Mouse (Mus musculus): ENCODE results near the gene Smg7.
"Not testable (repeated sequence)": the region's sequence is repeated elsewhere in the genome, so short reads cannot be mapped to it uniquely, and the experiment has no call there.

Smg7 gene

DNA sequence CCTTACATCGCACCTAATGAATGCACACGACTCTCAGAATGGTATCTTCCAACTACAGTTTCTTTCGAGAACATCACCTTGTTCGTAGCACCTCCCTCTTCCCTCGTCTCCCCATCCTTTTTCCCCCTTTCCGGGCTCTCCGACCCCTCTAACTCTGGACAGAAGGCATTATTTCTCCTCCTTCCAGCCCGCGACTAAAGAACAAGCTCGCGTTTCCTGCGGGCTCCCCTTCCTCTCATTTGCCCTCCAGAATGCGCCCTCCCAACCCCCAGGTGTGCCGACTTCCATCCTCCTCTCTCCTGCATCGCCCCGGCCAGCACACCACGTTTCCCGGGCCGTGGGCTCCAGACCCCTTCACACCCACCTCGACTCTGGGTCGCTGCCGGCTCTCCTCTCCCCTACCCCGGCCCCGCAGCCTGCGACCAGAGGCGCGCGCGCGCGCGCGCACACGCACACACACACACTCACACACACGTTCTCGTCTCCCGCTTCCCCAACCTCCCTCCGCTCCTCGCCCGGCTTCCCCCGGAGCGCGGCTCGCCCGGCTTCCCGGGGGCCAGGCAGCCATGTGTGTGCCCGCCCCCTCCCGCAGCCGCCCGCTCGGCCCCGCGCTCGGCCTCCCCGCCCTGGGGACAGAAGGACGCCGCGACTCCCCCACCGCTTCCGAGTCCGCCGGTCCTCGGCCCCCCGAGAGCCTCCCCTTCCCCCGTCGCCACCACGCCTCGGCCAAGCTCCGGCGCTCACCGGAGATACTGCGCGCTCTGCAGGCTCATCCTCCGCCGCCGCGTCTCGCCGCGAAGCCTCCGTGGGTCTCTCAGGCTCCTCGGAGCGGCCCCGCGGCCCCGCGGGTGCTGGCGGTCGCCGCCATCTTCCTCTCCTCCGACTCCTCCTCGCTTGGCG, at the start of gene Smg7:
TSS of gene Smg7 (minus strand) at position 882 of the 900 bp plus-strand sequence.
- peak; percentile 73 to 81 for DNase-seq

DNA sequence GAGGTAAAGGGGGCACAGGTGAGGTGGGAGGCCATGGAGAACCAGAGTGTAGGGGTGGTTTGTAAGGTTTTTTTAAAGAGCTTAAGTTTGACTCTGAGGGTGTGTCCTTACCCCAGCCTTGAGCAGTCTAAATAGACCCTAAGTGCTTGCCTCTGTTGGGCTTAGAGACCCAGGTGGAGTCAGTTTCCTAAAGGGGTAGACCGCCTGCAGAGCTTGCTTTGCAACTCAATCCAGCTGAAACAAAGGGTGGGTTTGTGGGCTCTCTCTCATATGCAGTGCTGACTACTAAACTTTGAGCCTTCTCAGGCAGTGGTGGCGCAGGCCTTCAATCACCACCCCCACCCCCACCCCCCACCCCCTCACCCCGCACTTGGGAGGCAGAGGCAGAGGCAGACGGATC, 40.5 kb upstream of the Smg7 start:
- DNase-seq, result no peak

DNA sequence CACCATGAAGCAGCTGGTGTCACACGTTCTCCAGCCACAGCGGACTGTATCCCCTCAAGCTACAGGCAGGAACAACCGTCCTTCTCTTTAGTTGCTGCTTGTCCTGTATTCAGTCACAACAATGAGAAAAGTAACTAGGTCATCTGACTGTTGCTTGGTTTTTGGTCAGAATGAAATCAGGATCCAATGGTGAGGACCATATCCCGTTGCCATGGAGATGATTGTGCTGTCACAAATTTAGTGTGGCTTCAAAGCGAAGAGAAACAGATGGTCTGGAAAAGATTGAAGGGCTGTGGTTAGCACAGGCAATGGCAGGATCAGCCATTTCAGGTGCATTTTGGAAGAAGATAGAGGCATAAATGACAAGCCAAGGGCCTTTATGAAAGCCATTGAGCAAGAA, 33.9 kb upstream of the Smg7 start:
- no peak for DNase-seq

DNA sequence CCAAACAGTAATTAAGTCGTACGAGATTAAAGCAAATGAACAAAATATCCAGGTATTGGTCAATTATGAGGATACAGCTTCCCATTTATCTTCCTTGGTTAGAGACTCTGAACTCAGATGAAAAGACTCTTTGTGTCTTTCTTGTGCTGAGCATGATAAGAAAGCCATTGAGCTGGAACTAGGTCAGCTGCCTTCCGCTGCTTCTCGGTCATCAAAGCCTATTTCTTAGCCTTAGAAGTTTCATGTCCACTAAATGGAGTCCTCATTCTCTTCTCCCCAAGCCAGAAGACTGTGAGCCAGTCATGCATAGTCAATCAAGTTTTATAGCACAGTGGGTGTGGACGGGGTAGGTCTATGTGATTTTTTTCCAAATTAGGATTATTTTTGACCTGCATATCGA, 33.0 kb upstream of the Smg7 start:
- DNase-seq, result no peak

DNA sequence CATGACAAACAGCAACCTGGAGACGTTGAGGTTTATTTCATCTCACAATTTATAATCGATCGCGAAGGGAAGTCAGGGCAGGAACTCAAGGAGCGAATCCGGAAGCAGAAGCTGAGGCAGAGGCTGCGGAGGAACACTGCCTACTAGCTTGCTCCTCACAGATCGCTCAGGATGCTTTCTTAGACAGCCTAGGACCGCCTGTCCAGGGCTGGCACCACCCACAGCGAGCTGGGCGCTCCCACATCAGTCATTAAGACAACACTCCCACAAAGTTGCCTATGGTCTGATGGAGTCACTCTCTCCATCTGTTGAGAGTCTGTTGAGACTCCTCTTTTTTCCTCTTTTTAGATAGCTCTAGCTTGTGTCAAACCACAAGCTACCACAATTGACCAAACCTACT, 31.5 kb upstream of the Smg7 start:
- DNase-seq, result no peak

DNA sequence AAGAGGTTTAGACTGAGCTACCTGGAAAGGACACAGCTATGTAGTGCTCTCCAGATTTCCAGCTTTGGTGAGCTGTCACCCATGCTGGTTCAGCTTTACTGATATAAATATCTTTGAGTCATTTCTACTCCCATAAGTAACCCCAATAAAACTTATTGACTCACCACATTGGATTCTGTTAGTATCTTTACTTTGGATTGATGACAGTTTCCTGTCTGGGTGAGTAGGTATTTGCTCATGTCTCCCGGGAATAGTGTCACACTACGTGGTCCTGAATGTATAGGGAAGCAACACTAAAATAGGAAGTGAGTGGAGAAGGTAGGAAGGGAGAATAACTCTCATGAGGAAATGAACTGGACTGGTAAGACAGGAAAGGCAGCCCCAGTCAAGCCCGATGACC, 19.3 kb upstream of the Smg7 start:
- no peak for DNase-seq

DNA sequence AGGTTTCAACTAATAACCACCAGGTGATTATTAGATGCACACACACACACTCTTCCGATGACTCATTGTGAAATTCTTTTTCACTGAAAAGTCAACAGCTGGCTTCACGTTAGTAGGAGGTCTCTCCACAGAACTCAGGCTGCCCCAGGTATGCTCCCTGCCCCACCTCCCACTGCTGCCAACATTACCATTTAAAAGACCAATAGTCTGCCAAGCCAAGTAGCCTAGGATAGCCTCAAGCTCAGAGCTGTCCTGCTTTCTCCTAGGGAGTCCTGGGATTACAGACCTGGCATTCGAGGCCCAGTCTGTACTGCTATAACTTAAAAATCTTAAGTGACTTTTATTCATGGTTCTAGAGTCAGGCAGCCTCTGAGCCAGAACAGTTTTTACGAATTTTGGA, 15.2 kb upstream of the Smg7 start:
- no peak for DNase-seq

DNA sequence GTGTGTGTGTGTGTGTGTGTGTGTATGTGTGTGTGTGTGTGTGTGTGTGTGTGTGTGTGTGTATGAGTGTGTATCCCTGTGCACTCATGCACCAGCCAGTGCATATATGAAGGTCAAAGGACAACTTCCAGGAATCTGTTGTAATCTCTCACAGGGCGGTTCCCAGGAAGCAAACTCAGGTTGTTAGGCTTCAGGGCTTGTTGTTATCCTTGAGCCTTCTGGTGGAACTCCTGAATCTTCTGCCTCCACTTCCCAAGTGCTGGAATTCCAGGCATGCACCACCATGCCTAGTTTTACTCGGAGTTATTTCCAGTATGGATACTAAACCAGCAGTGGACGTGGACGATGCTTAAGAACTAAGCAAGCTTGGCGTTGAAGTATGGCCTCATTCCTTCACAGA, 14.5 kb upstream of the Smg7 start:
- no peak for DNase-seq

DNA sequence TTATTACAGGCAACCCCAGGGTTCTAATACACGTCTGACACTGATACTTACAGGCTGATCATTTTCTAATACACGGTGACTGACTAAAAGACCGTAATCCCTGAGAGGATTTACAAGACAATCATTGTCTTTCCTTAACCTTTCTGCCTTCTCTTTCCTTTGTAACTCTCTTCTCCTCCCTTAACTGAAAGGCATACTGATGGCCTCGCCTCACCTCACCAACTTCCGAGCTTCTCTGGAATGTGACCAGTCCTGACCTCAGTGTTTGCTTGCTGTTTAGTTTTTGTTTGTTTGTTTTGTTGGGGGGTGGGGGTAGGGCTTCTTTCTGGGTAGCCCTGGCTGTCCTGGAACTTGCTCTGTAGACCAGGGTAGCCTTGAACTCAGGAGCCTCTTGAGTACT, 13.3 kb upstream of the Smg7 start:
- DNase-seq, result no peak

DNA sequence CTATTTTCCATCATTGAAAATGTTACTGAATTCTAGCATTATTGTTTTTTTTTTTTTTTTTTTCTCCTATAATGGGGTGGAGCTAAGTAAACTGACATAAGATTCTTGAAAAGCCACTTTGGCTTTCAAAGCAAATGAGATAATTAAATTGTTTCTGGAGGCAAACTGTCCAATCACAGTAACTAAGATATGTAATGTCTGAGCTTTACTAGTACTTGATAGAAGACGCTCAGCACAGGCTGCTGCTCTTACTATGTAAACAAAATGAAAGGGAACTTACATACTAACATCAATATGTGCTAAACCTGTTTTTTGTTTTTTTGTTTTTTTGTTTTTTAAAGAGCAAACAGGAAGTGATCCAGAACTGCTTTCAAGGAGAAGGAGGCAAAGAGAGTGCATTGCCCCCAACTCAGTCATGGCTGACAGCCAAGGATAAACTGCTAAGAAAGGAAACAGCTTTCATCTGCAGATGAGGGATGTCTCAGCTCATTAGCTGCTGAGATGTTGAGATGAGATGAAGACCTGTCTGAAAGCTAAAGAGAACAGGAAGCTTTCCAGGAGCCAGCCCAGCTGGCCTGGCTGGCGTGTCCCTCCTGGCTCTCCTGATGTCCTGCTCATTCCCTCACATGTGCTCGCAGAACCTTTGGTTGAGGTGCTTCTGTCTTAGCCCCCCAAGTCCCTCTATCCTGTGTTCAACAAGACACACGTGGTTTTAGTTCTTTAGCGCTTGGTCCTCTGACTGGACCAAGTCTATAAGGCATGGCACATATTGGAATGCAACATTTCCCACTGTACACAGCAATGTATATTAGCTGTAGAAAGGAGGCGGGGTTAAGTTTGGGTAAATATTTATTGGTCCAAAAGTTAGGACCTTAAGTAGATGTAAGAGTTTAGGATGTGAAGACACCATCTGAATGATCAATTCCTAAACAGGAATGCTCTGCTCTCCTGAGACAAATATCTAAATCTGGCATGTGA, 11.3 kb upstream of the Smg7 start:
- no peak for DNase-seq

DNA sequence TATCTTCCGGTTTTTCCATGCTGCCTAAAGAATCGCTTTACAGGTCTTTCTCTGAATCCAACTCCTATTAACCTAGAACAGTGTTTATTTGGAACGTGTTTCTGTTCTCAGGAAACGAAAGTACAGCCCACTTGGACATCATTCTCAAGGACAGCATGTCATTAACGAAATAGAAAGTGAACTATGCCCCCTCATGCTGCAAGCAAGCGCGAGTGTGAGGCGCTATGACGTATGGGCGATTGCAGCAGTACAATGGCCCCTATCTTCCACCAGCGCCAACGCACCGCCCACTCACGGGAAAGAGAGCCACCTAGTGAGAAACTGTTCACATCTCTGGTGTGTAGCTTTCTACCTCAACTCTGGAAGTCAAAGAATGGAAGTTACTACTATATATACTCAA, 2.0 kb upstream of the Smg7 start:
- DNase-seq, result peak; percentile 79 to 83

DNA sequence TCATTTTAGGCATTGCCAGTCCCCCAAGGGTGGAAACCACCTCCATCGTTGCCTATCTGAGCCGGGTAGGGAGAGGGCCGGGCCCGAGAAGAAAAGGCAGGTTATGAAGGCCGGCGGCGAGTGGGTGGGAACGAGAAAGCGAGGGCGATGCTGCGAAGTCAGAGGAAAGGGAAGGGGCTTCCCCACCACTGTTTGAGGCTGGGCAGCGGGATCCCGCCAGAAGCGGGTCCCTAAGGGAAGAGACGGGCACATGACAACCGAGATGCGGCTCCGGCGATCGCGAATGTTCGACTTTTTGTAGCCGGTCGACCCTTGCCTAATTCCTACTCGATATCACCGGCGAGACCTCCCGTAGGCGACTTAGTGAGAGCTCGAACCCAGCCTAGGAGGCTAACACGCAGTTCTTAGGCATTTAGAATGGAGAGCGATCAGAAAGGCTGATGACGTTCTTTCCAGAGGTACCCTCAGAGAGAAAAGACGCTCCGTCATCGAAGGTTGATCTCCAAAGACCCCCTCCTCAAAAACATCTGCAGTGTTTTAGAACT, 1.2 kb upstream of the Smg7 start:
- no peak for DNase-seq

DNA sequence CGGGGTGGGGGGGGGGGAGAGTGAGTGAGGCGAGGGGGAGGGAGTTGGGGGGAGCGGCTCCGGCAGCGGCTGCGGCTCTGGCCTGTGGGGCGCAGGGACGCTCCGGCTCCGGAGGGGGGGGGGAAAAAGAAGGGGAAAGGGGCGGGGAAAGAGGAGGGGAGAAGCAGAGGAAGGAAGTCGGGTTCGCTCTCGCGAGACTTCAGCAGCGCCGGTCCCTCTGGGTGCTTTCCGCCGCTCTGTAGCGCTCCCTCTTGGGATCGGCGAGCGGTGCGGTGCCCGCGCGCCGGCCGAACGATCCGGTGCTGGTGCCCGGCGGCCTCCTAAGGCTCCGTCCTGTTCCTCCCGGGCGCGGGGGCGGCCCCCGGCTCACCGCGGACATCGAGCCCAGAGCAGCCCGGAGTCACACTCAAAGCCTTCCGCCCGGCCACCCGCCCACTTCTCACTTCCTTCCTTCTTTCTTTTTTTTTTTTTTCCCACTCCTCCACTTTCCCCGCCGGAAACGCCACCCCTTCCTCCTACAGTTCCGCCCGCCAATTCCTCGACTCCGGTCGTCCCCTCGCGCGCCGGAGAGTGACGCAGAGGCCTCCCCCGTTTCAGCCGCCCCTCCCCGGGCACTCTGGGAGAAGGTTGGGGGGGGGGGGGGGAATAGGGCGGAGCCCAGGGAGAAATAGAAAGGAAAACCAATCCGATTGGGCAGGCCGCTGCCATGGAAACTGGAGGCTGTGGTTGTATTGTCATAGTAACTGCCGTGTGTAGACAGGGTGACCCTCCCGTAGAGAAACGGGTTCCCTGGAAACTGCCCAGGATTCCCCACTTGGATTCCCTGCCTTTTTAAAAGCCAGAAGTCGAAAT, 445 bp upstream of the Smg7 start:
- peak; percentile 97 to 98 for DNase-seq

DNA sequence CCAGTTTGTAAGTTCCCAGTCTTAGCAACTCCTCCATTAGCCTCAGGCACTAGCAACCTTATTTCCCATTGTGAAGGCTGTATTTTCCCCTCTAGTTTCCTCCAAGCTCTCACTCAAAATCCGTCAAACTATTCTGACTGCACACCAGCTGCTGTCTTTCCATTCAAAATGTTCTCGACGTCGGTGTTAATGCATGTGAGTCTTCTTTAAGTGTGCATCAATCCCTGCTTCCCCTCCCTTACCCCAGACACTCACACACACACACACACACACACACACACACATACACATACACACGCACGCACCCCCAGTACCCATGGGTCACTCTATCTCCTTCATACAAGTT, 1.1 kb downstream of the Smg7 start:
- peak in 1 of 2 experiments; percentile 19 for DNase-seq

DNA sequence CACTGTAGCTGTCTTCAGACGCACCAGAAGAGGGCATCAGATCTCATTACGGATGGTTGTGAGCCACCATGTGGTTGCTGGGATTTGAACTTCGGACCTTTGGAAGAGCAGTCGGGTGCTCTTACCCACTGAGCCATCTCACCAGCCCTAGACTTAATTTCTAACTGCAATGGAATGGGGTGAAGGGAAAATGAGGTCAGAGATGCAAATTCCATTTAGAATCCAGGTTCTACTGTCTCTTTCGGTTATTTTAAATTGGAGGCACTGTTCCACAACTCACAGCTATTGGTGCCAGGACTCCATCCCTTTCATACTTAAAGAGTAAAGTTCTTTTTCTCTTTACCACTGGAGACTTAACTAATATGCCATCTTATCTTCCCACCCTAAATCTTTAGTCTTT, 14.4 kb downstream of the Smg7 start:
- DNase-seq, result not testable (repeated sequence)

DNA sequence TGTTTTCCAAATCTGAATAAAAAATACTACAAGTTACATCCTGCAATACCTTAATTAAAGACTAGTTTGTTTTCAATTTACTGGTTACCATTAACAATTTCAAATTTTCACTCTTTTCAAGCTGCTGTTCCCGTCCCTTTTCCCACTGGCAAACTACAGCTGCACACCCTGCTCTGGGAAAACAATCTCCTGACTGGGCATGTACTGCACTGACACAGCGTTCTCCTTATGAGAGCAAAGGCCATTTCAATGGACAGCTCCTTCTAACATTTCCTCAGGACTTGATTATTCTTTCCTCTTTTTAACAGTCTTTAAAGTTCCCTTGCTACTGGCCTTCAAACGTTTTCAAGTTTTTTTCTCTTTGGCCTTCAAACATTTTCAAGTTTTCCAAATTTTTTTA, 31.4 kb downstream of the Smg7 start:
- DNase-seq, result no peak

DNA sequence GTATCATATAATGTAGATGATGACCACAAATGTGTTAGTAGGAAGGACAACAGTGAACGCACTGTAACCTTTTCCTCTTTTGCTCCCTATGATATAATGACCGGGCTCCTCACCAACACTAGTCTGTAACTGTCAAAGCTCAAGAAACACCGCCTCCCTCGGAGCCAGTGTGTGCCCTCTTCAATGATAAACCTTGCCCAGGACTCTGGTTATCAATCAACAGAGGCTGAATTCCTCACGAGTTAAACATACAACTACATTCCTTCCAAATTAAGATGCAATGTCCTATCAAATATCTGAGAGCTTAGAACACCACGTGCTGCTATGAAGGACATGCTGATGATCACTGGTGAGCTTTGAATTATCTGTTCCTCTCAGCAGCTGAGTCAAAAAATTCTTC, 32.5 kb downstream of the Smg7 start:
- no peak for DNase-seq

DNA sequence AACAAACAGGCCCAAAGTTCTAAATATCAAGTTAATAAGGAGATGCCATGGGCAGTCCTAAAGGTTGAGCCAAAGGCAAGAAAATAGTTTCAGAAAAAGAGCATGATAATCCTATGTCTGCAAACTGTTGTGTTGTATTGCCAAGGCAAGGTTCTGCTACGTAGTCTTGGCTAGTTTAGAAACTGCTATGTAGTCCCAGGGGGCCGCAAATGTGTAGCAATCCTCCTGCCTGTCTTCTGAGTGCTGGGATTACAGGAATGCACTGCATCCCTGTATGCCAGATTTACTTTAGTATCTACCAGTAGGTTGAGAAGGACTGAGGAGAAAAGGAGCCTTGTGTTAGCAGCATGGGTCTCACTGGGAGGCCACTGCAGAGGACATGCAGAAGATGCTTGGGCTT, 55.6 kb downstream of the Smg7 start:
- no peak for DNase-seq

DNA sequence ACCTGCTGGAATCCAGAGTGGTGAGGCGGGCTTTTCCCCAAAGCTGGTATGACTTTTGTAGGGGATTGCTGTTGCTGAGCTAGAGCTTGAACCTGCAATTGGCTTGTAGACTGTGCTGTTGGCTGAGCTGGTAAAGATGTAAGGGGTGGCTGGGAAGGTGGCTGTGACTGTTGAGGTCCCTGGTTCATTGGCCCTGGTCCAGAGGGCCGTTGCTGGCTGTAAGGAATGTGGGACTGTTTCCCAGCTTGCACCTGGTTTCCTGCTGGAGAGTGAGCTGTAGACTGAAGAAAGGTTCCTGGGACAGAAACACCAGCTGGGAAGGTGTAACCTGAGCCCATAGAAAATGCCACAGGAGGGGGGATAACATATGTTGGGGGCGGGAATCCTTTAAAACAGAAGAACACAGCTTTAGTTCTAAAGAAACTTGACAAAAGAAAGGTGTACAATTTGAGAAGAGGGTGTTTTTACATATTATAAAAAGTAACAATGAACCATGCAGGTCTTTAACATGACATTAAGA, 57.2 kb downstream of the Smg7 start:
- no peak for DNase-seq

DNA sequence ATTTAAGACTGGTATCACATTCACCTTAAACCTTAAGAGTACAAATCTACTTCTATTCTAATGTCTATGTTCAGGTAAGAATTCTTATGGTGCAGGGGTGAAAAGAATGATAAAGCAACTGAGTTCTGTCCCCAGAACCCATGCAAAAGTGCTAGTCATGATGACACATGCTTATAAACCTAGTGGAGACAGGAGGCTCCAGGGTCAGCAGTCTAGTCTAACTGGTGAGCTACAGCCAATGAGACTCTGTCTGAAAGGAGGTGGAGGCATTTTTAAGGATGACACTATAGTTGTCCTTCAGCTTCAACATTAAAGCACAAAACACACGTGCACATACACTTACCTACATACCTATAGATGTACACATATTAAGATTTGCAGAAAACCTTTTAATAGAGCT, 57.8 kb downstream of the Smg7 start:
- DNase-seq, result no peak

DNA sequence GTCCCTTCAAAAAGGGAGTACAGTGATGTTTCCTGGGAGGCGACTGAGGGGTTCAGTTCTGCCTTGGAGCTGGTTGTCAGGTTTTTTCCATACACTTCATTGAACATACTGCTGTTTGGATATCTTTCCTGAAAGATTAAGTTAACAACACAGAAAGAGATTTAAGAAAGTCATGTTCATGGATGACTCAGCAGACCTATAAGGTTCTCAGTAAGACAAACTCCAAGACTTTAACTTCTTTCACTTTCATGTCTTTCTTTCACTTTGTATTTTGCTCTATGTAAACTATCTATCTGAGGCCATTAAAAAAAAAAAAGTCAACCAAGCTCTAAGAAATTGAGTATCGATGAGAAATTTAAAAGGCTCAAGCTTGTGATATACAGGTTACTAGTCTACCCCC, 61.4 kb downstream of the Smg7 start:
- DNase-seq, result no peak

DNA sequence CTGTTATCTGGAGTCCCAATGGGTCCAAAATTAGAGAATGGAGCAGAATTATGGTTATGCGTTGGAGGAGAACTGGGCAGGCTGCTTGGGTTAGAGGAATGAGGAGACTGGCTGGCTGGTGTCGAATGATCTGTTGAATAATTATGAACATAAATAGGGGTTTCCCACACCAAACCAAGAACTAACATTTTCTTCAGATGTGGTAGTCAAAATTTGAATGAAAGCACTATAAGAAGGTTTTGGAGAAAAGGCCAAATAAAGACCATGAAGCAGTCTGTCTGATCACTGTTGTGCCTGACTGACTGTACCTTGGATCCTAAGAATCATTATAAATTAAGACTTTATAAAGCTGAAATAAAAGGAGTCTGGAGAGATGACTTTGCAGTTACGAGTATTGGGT, 62.1 kb downstream of the Smg7 start:
- DNase-seq, result no peak
